Mouse (Mus musculus) olfactory bulb, adult 2 months (tissue): Measurements from ENCODE around the gene Nebl. TPM values are rescaled to one million over a fixed set of nuclear protein-coding genes. Genes with fewer than 3 reads are reported as not detected.
A peak's percentile ranks its signal among the peaks of the same experiment; 100 is the strongest.

Experiments
- H3K27ac ChIP-seq: fragments of 200-500 bp; 2 replicates; pipeline ENCODE4 v1.5.1; 2012; ENCODE audit warnings: low read depth, low read length; ENCODE audit not compliant: insufficient read depth
- H3K4me1 ChIP-seq: fragments of 200-500 bp; 2 replicates; pipeline ENCODE4 v1.6.1; 2012; ENCODE audit warnings: low read length; ENCODE audit not compliant: control insufficient read depth, insufficient read depth
- H3K4me3 ChIP-seq: fragments of 200-500 bp; 2 replicates; pipeline ENCODE4 v1.5.1; 2012; ENCODE audit warnings: mild to moderate bottlenecking, low read depth, low read length, moderate library complexity; ENCODE audit not compliant: insufficient read depth
- CTCF ChIP-seq: fragments of 200-500 bp; IDR thresholded peaks from 2 replicates; pipeline ENCODE4 v1.5.1; 2012; ENCODE audit warnings: low read depth, mild to moderate bottlenecking, low read length, moderate library complexity; ENCODE audit not compliant: insufficient read depth
- POLR2A ChIP-seq: fragments of 200-500 bp; IDR thresholded peaks from 2 replicates; pipeline ENCODE4 v1.6.1; 2012; ENCODE audit warnings: mild to moderate bottlenecking, low read depth, low read length, moderate library complexity; ENCODE audit not compliant: insufficient read depth
- WGBS: fragments of 180-500 bp; shearing (Covaris S2); methylation state at CpG from one replicate; pipeline ENCODE4 v1.1.7; 2018; 5-methylcytosine and 5-hydroxymethylcytosine counted together
- polyA plus RNA-seq: library from polyadenylated mRNA; stranded (reverse); fragments of >200 nt; gene quantifications from 2 replicates; pipeline ENCODE4 v1.2.4, GENCODE M21; 2012; ENCODE audit warnings: low replicate concordance; ENCODE audit not compliant: missing spikeins, insufficient read depth, insufficient read length

Gene Nebl
- polyA plus RNA-seq, 1 experiment: 392 TPM

- 72% methylated on average over 4 of the region's 4 CpGs for WGBS
- no peak overlapping the region for H3K4me3 ChIP-seq
- H3K27ac ChIP-seq: no peak overlapping the region
Measured at GRCm38 (mm10) chr2:17603573-17603972, 127.7 kb downstream of the Nebl start.

DNA sequence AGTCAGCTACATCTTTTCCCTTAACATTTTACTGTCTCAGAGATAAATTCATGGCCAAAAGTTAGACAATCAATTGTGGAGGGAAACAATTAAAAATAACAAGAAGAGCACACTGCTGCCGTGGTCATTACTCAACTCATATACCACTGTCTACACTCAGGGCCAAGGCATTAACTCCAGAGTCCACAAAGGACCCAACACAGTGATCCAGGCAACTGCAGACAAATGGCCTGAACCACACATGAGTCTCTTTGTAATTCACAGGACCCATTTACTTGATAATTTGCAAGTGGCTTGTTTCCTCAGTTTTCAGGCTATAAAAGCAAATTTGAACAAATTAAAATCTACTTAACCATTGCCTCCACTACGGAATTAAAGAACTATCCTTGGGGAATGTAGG lies 130.6 kb downstream of the Nebl start:
- WGBS: 75% methylated on average over 2 of the region's 2 CpGs
- Histone ChIP-seq H3K4me1 (peaks cover 4% of the 10 kb centered on the region; the same call in 1 of the 2 replicates), H3K4me3 (no peak overlapping the region), H3K27ac (no peak overlapping the region)
- TF ChIP-seq CTCF (no peak), POLR2A (no peak)

More at GRCm38 (mm10) chr2:17603573-17603972, 127.7 kb downstream of the Nebl start:
- TF ChIP-seq CTCF: no peak
- no peak for TF ChIP-seq POLR2A
- H3K4me1 ChIP-seq: no peaks in the 10 kb centered on the region

- no peak for TF ChIP-seq CTCF
- no peak for TF ChIP-seq POLR2A
Measured at GRCm38 (mm10) chr2:17599860-17600259, 131.4 kb downstream of the Nebl start.

DNA sequence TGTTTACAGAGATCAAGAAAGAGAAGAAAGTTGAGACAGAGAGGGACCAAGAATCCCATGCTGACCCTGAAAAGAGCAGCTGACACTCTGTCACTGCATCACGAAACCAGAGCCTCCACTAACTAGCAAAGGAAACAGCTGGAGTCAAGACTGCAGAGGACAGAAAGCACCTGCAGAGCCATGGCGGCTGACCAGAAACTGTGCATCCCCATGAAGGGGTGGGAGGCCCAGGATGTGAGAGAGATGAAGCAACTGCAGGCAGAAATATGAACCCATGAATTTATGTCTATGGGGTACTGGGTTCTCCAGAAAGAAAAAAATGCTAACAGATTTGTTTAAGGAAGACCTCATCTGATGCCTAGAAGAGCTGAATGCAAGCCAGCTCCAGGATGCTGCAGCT lies 133.3 kb downstream of the Nebl start:
- TF ChIP-seq POLR2A: no peak
- TF ChIP-seq CTCF: no peak
- WGBS: 67% methylated on average over 2 of the region's 2 CpGs
- Histone ChIP-seq H3K4me1 (peaks cover 4% of the 10 kb centered on the region; the same call in 1 of the 2 replicates), H3K4me3 (no peak overlapping the region), H3K27ac (no peak overlapping the region)

More at GRCm38 (mm10) chr2:17599860-17600259, 131.4 kb downstream of the Nebl start:
- Histone ChIP-seq H3K4me3 (no peak overlapping the region), H3K27ac (no peak overlapping the region), H3K4me1 (peaks cover 4% of the 10 kb centered on the region; the same call in 1 of the 2 replicates)
- WGBS: 81% methylated on average over 4 of the region's 4 CpGs

GRCm38 (mm10) chr2:17589669-17590068 lies 141.6 kb downstream of the Nebl start:
- no peaks in the 10 kb centered on the region for H3K4me1 ChIP-seq
- H3K27ac ChIP-seq: no peak overlapping the region
- 93% methylated on average over 3 of the region's 3 CpGs for WGBS
- H3K4me3 ChIP-seq: no peak overlapping the region
- no peak for TF ChIP-seq POLR2A
- no peak for TF ChIP-seq CTCF

DNA sequence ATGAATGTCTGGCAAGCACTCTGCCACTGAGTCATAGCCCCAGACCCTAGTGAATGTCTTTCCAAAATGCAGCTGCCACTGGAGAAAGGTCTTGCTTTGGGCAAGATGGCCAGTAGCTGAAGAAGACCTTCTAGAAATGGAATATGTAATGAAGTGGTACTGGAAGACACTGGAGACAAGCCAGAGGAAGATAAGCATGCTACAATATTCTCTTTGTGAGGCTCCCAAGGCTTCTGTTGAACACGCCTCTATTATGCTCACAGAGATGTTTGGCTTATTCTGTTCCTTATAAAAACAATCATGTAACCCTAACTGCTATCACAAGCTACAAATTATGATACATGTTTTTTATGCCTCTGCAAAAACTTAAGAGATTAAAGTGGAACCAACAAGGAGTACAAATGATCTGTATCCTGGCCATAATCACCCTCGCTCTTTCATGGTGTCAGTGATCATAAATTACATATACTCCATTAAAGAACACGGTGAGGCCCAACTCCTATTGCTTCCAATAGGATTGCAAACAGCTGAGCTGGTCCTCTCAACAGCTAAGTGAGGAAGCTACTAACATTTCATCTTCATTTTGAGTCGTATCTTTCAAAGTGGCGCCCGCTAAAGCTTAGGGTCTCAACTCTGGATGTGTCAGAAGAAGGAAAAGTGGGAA lies 145.8 kb downstream of the Nebl start:
- WGBS: 92% methylated on average over 6 of the region's 6 CpGs
- H3K4me1 ChIP-seq: no peaks in the 10 kb centered on the region
- H3K27ac ChIP-seq: no peak overlapping the region
- no peak overlapping the region for H3K4me3 ChIP-seq
- TF ChIP-seq POLR2A (no peak), CTCF (no peak)

GRCm38 (mm10) chr2:17575648-17576047 lies 155.6 kb downstream of the Nebl start:
- H3K27ac ChIP-seq: no peak overlapping the region
- H3K4me1 ChIP-seq: no peaks in the 10 kb centered on the region
- TF ChIP-seq POLR2A (no peak), CTCF (no peak)
- WGBS: 72% methylated on average over 3 of the region's 3 CpGs
- no peak overlapping the region for H3K4me3 ChIP-seq

- WGBS: 72% methylated on average over 2 of the region's 2 CpGs
- TF ChIP-seq POLR2A: no peak
- no peak for TF ChIP-seq CTCF
- no peak overlapping the region for H3K4me3 ChIP-seq
- H3K4me1 ChIP-seq: no peaks in the 10 kb centered on the region
- H3K27ac ChIP-seq: no peak overlapping the region
Measured at GRCm38 (mm10) chr2:17571716-17572115, 159.5 kb downstream of the Nebl start.

DNA sequence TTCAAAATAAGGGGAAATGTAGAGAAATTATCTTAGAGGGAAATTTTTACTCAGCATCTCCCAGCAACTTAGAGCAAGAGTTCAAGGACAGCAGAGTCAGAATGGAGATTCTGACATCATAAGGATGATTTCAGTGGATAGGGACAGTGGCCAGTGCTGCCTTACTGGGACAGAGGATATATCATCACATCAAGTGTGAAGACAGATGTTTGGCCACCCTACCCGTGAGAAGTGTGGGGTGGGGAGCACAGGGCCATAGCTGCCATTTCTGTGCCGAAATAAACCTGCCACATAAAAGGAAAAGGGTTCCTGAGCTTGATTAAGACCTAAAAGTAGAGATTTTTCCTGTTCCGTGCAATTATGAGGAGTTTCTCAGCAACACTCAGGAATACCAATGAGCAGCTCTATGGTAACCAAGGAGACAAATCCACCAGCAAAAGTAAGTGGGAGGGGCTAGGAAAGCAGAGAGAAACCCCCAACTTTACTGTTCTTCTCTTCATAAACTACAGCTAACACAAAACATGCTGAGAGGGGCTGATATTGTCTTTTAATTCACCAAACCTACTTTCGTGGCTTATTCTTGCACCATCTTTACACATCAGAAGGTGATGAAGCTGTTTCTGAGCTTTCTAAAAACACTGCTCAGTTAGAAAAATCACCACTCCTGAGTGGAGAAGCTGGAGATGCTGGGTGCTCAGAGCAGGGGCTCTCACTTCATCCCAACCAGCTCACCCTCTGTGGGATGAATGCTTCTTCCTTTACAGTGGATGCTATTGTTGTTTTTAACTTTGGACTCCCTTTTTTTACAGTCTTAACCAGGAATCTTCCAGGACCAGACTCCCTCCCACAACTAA lies 172.1 kb downstream of the Nebl start:
- 0 out of 2 replicates have a peak, but pooled peaks cover 2% of the 10 kb centered on the region for H3K4me1 ChIP-seq
- H3K4me3 ChIP-seq: no peak overlapping the region
- TF ChIP-seq CTCF (no peak), POLR2A (no peak)
- H3K27ac ChIP-seq: 0 out of 2 replicates have a peak overlapping the region, but pooled peaks have one; percentile 4
- WGBS: 20% methylated on average over 4 of the region's 4 CpGs
